Mouse (Mus musculus) G1E (cell line): ENCODE measurements around the gene Ncaph2. TPM values are rescaled to one million over a fixed set of nuclear protein-coding genes. Genes with fewer than 3 reads are reported as not detected.

Experiments
- ATAC-seq: 2 replicates; pipeline ENCODE4 v1.8.0; 2016; ENCODE audit warnings: mild to moderate bottlenecking; ENCODE audit not compliant: insufficient number of reproducible peaks, poor library complexity, low FRiP score, severe bottlenecking; ENCODE audit errors: extremely low read depth
- DNase-seq: peaks from one replicate; pipeline ENCODE4 v3.0.0; 2012; ENCODE audit warnings: low spot score
- H3K27me3 ChIP-seq: 2 replicates; pipeline ENCODE4 v1.6.1; 2012; ENCODE audit warnings: mild to moderate bottlenecking, low read length, inconsistent platforms; ENCODE audit not compliant: insufficient read depth
- H3K36me3 ChIP-seq: replicated peaks from 2 replicates; pipeline ENCODE3; 2012; ENCODE audit warnings: mild to moderate bottlenecking, inconsistent platforms
- H3K4me1 ChIP-seq: 2 replicates; pipeline ENCODE4 v1.6.1; 2012; ENCODE audit warnings: low read depth, low read length, inconsistent platforms, mixed read lengths; ENCODE audit not compliant: insufficient read depth
- H3K4me3 ChIP-seq: 2 replicates; pipeline ENCODE4 v1.5.1; 2012; ENCODE audit warnings: low read depth, mild to moderate bottlenecking, inconsistent platforms, low read length, moderate library complexity, mixed read lengths
- H3K9me3 ChIP-seq: replicated peaks from 2 replicates; pipeline ENCODE4 v1.6.1; 2012; ENCODE audit warnings: inconsistent platforms
- CTCF ChIP-seq: IDR thresholded peaks from 2 replicates; pipeline ENCODE4 v1.5.1; 2012; ENCODE audit warnings: low read depth, low read length, inconsistent platforms, mixed read lengths
- GATA1 ChIP-seq: IDR thresholded peaks from 2 replicates; pipeline ENCODE4 v1.6.1; 2012; ENCODE audit warnings: borderline replicate concordance, low read length, inconsistent platforms, mixed read lengths
- GATA2 ChIP-seq: IDR thresholded peaks from 2 replicates; pipeline ENCODE4 v1.6.1; 2012; ENCODE audit warnings: low read depth, low read length, inconsistent platforms, borderline replicate concordance
- POLR2AphosphoS5 ChIP-seq: IDR thresholded peaks from 2 replicates; pipeline ENCODE4 v1.6.1; 2012; ENCODE audit warnings: low read depth, low read length, inconsistent platforms; ENCODE audit not compliant: insufficient replicate concordance
- TAL1 ChIP-seq: conservative IDR thresholded peaks from 2 replicates; pipeline ENCODE4 v1.6.1; 2012; ENCODE audit warnings: low read depth, low read length, inconsistent platforms, mixed read lengths
- polyA plus RNA-seq: library from polyadenylated mRNA; stranded (reverse); fragments of >175 nt; gene quantifications from 2 replicates; pipeline ENCODE4 v1.2.3, GENCODE M21; 2012
- total RNA-seq, 2 experiments: library from RNA; stranded (forward) in 1 of 2; stranded (reverse) in 1 of 2; fragments of 200-1000 nt in 1 of 2; fragments of >200 nt in 1 of 2; fragmentation: Nextera tagmentation in 1 of 2; gene quantifications; 2 replicates each; pipeline ENCODE4 v1.2.3; 2014 to 2017

The Ncaph2 gene
- total and polyA plus RNA-seq, 3 experiments = 78.1 to 147 (median 130) TPM

DNA sequence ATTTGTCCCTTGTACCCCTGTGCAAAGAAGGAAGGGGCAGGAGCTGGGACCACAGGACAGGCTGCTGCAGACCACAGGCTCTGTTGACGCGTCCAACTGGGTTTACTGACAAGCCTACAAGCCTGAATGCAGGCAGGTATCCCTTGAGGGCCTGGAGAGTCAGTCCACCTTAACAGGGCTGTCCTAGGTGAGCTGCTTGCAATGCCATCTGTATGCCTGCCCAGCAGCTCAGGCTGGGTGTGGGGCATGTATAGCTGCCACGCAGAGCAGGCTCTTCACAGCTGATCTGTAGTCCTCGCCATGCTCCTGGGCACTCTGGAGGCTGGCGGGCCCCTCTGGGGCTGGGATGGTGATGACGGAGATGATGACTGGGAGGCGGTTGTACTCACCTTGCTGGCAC lies 29.1 kb downstream of the Ncaph2 start, which contains the start of gene Klhdc7b:
Gene Klhdc7b, plus strand, starts transcription at position 301 of the 400 bp plus-strand sequence.
- Histone ChIP-seq H3K9me3 (no peaks in the 10 kb centered on the region), H3K4me3 (no peak within 1 kb of the TSS), H3K36me3 (no peaks in the 10 kb centered on the region), H3K27me3 (peaks cover 49% of the 10 kb centered on the region), H3K4me1 (no peaks in the 10 kb centered on the region)
- no peak for TF ChIP-seq CTCF
- no peak for TF ChIP-seq TAL1
- no peak for TF ChIP-seq POLR2AphosphoS5
- no peak for TF ChIP-seq GATA2
- no peak for TF ChIP-seq GATA1
- DNase-seq (no peak), ATAC-seq (no peak)

DNA sequence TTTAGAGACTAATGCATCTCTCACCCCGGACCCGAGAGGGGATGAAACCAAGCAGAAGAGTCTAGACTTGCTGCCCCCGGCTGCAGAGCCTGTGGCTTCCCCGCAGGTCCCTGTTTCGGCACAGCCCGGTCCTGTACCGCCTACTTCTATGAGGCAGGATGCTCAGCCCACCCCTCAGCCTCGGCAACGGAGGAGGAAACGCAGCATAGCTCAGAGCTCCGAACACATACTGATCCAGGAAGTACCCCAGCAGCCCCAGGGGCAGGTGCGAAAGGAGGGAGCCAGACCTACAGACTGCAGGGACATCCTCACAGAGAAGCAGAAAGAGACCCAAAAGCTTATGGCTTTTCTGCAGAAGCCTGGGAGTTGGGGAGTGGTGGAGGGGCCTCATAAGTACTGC lies 31.6 kb downstream of the Ncaph2 start:
- Histone ChIP-seq H3K36me3 (no peaks in the 10 kb centered on the region), H3K9me3 (no peaks in the 10 kb centered on the region), H3K27me3 (peaks cover 62% of the 10 kb centered on the region), H3K4me3 (no peak overlapping the region), H3K4me1 (no peaks in the 10 kb centered on the region)
- TF ChIP-seq GATA2 (no peak), GATA1 (no peak), POLR2AphosphoS5 (no peak), TAL1 (no peak), CTCF (no peak)
- no peak for DNase-seq
- ATAC-seq = no peak

DNA sequence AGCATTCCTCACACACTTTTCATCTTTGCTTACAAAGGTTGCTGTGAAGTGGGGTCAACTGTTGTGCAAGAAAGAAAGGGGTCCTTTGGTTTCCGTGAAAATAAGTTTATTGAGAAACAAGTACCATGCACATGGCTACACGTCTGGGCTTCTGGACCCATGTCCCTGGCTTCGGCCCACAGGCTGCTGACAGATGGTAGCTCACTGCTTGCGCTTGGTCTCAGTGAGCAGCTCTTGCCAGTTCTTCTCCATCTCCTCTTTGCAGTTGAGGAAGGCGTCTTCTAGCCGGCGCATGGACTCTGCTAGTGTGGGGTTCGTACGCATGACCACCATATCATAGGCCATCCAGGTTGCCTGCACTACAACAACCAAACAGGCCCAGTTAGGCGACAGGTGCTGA lies 34.6 kb downstream of the Ncaph2 start:
- Histone ChIP-seq H3K36me3 (no peaks in the 10 kb centered on the region), H3K9me3 (no peaks in the 10 kb centered on the region), H3K27me3 (peaks cover 51% of the 10 kb centered on the region), H3K4me3 (no peak overlapping the region), H3K4me1 (no peaks in the 10 kb centered on the region)
- TF ChIP-seq POLR2AphosphoS5 = no peak
- ATAC-seq = no peak
- DNase-seq = no peak

DNA sequence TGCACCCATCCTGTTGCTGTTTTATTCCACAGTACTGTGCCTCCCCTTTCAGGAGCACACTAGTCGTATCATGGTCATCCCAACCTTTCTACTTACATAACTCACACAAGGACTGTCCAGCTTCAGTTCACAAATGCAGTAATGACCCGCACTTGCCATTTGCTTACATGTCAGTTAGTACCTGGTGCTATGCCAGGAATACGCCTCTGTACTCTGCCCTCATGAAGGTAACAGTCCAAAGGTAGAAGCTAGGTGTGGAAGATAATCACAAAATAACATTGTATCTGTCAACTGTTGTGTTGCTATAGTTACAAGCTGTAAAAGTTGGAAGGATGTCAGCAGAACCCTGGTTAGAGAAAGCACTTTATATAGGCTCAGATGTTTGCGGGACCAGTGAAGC lies 41.4 kb downstream of the Ncaph2 start:
- H3K36me3 ChIP-seq = no peaks in the 10 kb centered on the region
- no peak overlapping the region for H3K4me3 ChIP-seq
- ATAC-seq (no peak), DNase-seq (no peak)
- H3K27me3 ChIP-seq = peaks cover 7% of the 10 kb centered on the region
- no peaks in the 10 kb centered on the region for H3K9me3 ChIP-seq
- TF ChIP-seq POLR2AphosphoS5 = no peak
- TF ChIP-seq CTCF = no peak
- TF ChIP-seq GATA2 = no peak
- TF ChIP-seq GATA1 = no peak
- TF ChIP-seq TAL1 = no peak
- peaks cover 4% of the 10 kb centered on the region for H3K4me1 ChIP-seq

DNA sequence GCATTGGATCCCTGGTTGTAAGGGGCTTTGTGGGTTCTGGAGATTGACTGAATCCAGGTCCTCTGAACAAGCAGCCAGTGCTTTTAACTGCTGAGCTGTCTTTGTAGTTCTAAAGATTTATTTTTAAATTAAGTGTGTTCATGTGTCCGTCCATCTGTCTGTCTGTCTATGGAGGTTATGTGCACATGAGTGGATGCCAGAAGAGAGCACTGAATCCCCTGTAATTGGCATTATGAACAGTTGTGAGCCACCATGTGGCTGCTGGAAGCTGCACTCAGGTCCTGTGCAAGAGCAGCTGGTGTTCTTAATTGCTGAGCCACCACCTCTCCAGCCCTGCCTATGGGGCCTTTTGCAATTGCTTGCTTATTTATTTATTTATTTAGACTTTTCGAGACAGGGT lies 42.6 kb downstream of the Ncaph2 start:
- Histone ChIP-seq H3K36me3 (no peaks in the 10 kb centered on the region), H3K9me3 (no peaks in the 10 kb centered on the region), H3K4me3 (no peak overlapping the region), H3K4me1 (peaks cover 4% of the 10 kb centered on the region), H3K27me3 (peaks cover 7% of the 10 kb centered on the region)
- DNase-seq (no peak), ATAC-seq (no peak)
- TF ChIP-seq CTCF = no peak
- no peak for TF ChIP-seq GATA2
- TF ChIP-seq GATA1 = no peak
- TF ChIP-seq TAL1 = no peak
- TF ChIP-seq POLR2AphosphoS5 = no peak

DNA sequence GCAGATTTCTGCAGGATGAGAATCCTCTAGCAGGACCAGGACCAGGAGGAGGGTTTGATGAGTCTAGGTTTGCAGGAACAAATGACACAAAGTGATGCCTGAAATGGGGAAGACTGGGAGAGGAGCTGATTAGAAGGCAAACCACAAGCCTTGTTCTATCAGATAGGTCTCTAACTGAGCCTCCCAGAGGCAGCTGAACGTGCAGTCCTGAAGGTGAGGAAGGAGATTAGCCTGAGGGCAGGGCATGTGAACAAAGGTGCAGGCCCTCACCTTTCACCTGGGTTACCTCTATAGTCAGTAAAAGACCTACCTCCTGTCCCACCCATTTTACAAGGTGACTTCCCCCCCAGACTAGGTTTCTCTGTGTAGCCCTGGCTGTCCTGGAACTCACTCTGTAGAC lies 44.2 kb downstream of the Ncaph2 start:
- ATAC-seq (no peak), DNase-seq (no peak)
- no peak for TF ChIP-seq GATA2
- TF ChIP-seq GATA1 = no peak
- no peak for TF ChIP-seq TAL1
- TF ChIP-seq POLR2AphosphoS5 = no peak
- TF ChIP-seq CTCF = no peak
- H3K27me3 ChIP-seq = peaks cover 3% of the 10 kb centered on the region; the same call in 1 of the 2 replicates
- no peak overlapping the region for H3K4me3 ChIP-seq
- no peaks in the 10 kb centered on the region for H3K9me3 ChIP-seq
- H3K4me1 ChIP-seq = peaks cover 4% of the 10 kb centered on the region
- no peaks in the 10 kb centered on the region for H3K36me3 ChIP-seq

DNA sequence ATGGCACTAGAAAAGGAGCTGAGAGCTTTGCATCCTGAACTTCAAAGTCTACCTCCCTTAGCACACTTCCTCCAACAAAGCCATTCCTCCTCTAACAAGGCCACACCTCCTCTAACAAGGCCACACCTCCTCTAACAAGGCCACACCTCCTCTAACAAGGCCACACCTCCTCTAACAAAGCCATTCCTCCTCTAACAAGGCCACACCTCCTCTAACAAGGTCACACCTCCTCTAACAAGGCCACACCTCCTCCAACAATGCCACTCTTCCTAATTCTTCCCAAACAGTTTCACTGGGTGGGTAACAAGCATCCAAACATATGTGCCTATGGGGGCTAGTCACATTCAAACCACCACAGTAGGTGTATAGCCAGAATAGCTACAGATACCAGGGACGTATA lies 47.0 kb downstream of the Ncaph2 start:
- ATAC-seq (no peak), DNase-seq (no peak)
- Histone ChIP-seq H3K4me1 (peaks cover 4% of the 10 kb centered on the region), H3K36me3 (no peaks in the 10 kb centered on the region), H3K9me3 (no peaks in the 10 kb centered on the region), H3K27me3 (peaks cover 3% of the 10 kb centered on the region), H3K4me3 (no peak overlapping the region)
- no peak for TF ChIP-seq GATA2
- no peak for TF ChIP-seq GATA1
- no peak for TF ChIP-seq TAL1
- TF ChIP-seq POLR2AphosphoS5 = no peak
- TF ChIP-seq CTCF = no peak
